Mouse (Mus musculus): ENCODE data around the gene Plekhb2.

Plekhb2 gene

GRCm38 (mm10) chr1:34849745-34850342 is at the start of gene Plekhb2:
TSS of gene Plekhb2 (plus strand) at chr1:34849976.
- in situ Hi-C loops (cut with MboI, MseI): loop anchor here (25.0 kb wide), 1 partner anchor 363 kb away; the partner anchor contains the start of gene Prss39

GRCm38 (mm10) chr1:34801616-34802289 is 48.0 kb upstream of the Plekhb2 start:
- in situ Hi-C loops (cut with MboI, MseI): no loop called here

- in situ Hi-C loops (cut with MboI, MseI): no loop called here
These were observed 47.5 kb upstream of the Plekhb2 start for GRCm38 (mm10) chr1:34802290-34802642.

DNA sequence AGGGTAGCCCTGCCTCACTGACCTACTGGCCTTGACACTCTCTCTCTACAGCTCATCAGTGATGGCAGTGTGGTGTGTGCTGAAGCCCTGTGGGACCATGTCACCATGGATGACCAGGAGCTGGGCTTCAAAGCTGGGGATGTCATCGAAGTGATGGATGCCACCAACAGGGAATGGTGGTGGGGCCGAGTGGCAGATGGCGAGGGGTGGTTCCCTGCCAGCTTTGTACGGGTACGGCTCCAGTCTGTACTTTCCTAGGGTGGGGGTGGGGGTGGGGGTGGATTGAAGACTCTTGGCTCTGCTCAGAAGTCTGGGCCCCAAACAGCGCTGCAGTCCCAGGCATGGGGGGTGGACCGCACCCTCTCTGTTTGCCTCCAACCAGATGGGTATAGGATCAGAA is 44.9 kb upstream of the Plekhb2 start:
- in situ Hi-C loops (cut with MboI, MseI): no loop called here

- in situ Hi-C loops (cut with MboI, MseI): no loop called here
These were observed 43.8 kb upstream of the Plekhb2 start for GRCm38 (mm10) chr1:34805931-34806520.

DNA sequence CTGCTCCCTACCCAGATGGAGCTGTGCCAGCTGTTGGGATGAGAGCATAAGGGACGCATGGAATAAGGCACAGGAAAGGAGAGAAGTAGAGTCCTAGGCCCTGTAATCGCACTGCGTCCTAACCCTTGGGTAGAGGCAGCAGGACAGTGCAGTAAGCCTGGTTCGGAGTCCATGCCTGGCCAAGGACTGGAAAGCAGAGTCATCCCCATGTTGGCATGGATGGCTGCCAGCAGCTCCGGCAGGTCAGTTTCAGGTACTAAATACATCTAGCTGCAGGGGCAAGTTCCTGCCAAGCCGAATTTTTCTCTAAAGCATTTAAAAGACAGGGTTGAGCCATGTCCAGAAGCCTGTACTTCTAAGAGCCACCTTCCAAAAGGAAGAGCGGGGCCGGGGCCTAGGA is 41.3 kb upstream of the Plekhb2 start:
- in situ Hi-C loops (cut with MboI, MseI): no loop called here

GRCm38 (mm10) chr1:34810293-34810692 is 39.5 kb upstream of the Plekhb2 start:
- in situ Hi-C loops (cut with MboI, MseI): no loop called here

GRCm38 (mm10) chr1:34811035-34811434 is 38.7 kb upstream of the Plekhb2 start:
- in situ Hi-C loops (cut with MboI, MseI): no loop called here

- in situ Hi-C loops (cut with MboI, MseI): no loop called here
These were observed 38.2 kb upstream of the Plekhb2 start for GRCm38 (mm10) chr1:34811581-34811980.

GRCm38 (mm10) chr1:34812407-34813247 is 37.1 kb upstream of the Plekhb2 start:
- in situ Hi-C loops (cut with MboI, MseI): no loop called here

DNA sequence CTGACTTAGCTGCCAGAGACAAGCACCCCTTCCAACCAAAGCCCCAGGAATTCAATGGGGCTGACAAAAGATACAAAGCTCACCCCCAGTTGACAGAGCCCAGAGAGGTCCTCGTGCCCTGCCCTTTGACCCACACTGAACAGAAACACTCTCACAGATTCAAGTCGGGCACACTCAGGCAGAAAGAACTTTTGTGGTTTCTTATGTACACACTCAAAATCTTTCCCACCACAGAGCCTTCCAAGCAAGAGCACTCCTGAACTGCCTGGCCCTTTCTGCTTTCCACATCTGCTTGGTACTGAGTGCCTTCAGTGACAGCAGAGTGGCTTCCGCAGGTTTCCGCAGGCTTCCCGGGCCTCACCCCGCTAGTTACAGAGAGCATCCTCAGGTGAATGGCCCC is 33.9 kb upstream of the Plekhb2 start:
- in situ Hi-C loops (cut with MboI, MseI): no loop called here

DNA sequence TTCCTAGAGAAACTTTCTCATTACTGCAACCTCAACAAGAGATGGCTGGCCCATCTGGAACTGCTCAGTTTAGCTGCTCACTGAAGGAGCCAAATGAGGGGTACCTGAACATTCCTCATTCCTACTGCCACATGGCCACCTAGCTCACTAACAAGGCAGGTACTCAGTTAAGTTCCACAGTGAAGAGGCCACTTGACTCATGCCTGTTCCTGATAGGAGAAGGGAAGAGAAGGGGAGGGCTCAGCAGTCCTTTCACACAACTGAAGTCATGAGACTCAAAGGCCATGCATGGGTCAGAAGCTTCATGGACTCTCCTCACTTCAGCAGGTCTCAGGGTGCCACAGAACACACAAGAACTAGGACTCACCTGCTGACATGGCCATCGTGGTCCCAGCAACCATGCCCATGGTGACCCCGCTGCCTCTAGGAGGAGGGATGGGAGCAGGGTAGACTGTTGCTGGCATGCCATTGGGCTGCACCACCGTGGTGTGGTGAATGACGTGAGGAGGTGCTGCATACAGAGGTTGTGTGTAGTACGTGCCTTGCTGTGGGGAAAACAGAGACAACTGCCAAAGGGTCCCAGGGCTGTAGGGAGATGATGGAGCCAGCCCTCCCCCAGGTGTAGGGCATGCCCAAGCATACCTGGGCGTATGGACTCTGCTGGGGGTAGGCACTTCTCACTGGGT is 30.4 kb upstream of the Plekhb2 start:
- in situ Hi-C loops (cut with MboI, MseI): no loop called here

DNA sequence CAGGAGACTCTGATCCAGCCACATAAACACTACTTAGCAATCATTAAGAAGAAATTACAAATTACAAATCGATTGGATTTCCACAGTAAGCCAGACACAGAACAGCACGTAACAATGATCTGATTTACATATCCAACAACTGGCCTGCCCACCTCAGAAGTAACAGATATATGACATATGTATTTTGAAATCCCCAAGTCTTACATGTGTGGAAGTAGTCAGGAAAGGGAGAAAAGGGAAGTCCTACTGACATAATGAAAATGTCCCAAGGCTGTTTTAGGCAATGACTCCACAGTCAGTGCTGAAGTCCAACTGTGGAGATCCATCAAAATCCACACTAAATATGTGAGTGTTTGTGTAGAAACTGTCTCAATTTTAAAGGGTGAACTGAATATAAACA is 28.4 kb upstream of the Plekhb2 start:
- in situ Hi-C loops (cut with MboI, MseI): loop anchor here (5.0 kb wide), 1 partner anchor 41 kb away; no protein-coding TSS in a partner anchor

DNA sequence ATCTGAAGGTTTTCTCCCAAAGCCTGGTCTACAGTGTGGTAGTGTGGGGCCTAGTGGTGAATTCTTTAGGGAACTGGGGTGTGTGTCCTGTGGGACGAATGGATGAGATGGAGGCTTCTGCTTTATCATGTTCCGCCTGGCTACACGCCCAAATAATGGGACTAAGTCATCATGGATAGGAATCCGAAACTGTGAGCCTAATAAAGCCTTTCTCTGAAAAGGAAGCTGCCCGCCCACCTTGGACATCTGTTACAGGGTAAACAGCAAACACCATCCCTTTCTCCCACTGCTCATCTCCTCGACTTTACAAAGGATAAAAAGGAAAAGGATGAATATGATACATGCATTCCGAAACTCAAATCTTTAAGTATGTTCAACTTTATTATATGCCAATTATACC is 27.8 kb upstream of the Plekhb2 start:
- in situ Hi-C loops (cut with MboI, MseI): loop anchor here (5.0 kb wide), 1 partner anchor 40 kb away; no protein-coding TSS in a partner anchor

GRCm38 (mm10) chr1:34822746-34823145 is 27.0 kb upstream of the Plekhb2 start:
- in situ Hi-C loops (cut with MboI, MseI): loop anchor here (5.0 kb wide), 1 partner anchor 40 kb away; no protein-coding TSS in a partner anchor

DNA sequence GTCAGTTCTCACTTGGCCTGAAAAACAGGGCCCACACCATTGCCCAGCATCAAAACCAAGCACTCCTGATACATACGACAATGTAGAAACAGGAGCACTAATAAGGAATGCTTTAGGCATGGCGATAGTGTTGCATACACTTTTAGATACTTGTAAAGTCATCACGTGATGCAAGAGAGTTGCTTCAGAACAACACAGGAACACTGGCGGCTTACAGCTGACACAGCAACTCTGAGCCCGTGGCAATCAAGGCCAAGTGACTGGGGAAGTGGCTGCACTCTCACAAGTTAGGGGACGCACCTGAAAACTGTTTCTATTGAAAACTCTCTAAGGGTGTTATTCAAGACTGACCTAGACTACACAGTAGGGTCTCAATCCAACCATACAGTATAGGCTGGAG is 26.4 kb upstream of the Plekhb2 start:
- in situ Hi-C loops (cut with MboI, MseI): loop anchor here (5.0 kb wide), 1 partner anchor 39 kb away; no protein-coding TSS in a partner anchor

DNA sequence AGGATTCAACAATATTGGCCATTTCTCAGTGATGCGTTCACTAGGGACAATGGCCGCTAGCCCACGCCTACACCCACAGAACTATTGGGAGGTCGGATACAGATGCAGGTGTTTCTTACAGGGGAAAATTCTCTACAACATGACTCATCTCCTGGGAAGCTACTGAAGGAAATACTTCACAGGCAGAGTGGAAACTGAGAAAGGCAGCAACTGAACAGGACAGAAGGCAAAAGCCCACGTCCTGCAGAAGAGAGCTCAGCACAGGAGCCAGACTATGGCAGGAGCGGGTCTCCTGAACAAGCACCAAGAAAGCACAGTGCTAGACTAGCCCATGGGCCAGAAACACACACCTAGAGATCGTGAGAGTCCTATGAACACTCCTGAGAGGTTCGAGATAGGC is 25.6 kb upstream of the Plekhb2 start:
- in situ Hi-C loops (cut with MboI, MseI): loop anchor here (5.0 kb wide), 1 partner anchor 38 kb away; no protein-coding TSS in a partner anchor

DNA sequence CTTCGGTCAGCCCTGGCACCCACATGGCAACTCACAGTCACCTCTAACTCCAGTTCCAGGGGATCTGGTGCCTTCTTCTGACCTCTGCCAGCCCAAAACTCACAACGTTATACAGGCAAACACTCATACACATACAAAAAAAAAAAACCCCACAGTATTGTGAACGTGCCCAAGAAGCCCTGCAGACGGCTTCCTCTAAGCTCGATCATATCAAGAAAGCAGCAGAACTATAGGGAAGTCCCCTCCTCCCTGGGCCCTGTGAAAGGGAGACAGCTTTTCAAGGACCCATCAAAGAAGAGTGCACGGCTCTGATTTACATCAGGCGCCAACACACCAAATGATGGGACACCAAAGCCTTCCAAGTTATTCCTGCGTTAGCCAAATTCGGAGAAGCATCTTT is 23.9 kb upstream of the Plekhb2 start:
- in situ Hi-C loops (cut with MboI, MseI): no loop called here

GRCm38 (mm10) chr1:34827900-34828299 is 21.9 kb upstream of the Plekhb2 start:
- in situ Hi-C loops (cut with MboI, MseI): no loop called here

- in situ Hi-C loops (cut with MboI, MseI): no loop called here
These were observed 21.1 kb upstream of the Plekhb2 start for GRCm38 (mm10) chr1:34828528-34829294.

GRCm38 (mm10) chr1:34830934-34831333 is 18.8 kb upstream of the Plekhb2 start:
- in situ Hi-C loops (cut with MboI, MseI): no loop called here
